Comparison of ENCODE assay signal across 21 mouse cellular contexts in the genomic region with DNA sequence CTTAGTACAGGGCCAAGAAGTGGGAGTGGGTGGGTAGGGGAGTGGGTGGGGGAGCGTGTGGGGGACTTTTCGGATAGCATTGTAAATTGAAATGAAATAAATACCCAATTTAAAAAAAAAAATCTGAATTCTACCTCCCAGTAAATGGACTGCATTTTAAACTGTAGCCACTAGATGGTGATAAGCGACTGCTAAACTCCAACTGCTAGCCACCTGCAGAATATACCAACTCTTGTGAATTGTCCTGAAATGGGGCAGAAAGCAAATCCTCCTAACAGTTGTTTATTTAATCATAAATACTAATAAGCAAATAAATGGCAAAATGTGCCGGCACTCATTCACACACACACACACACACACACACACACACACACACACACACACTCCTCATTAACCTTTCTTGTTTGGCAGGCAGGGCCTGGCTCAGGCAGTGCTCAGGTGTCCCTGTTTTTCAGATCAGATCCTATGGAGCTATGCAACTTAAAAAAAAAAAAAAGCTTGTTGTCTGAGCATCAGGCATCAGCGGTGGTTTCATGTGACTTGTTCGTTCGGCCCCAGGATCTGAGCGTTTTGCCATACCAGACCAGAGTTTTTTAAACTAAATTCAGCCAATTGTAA. TPM values are rescaled to one million over a fixed set of nuclear protein-coding genes. Genes with fewer than 3 reads are reported as not detected.
DNase-seq lines count a peak whose midpoint lies in the region; ATAC-seq and TF ChIP-seq lines count a peak whose summit lies in the region.
"Not testable (repeated sequence)": the region's sequence is repeated elsewhere in the genome, so short reads cannot be mapped to it uniquely, and the experiment has no call there.
"Had no signal": no experiment of that assay in that cellular context is flagged by ENCODE, and none has a peak within 500 bp of the region (broad histone marks: within the 10 kb centered on the region; RNA-seq: fewer than 3 reads in every experiment).

No protein-coding gene starts in this region.

- not testable (repeated sequence) for H3K4me3 ChIP-seq in E14TG2a.4 (replicated peaks; ENCODE audit: low read length); forebrain, embryonic 12.5 days (replicated peaks); forebrain, postnatal 0 days (ENCODE audit: low read depth, low read length); hindbrain, embryonic 15.5 days; kidney, postnatal 0 days (replicated peaks; ENCODE audit: low read depth, low read length); midbrain, embryonic 12.5 days; neural tube, embryonic 14.5 days (ENCODE audit: low read depth, low read length)

- not testable (repeated sequence) for H3K4me2 ChIP-seq in forebrain, embryonic 12.5 days; forebrain, postnatal 0 days (ENCODE audit: low read depth); hindbrain, embryonic 15.5 days; kidney, postnatal 0 days (ENCODE audit: low read length); midbrain, embryonic 12.5 days (replicated peaks); neural tube, embryonic 14.5 days (ENCODE audit: low read depth, low read length)

- not testable (repeated sequence) for H3K9ac ChIP-seq in forebrain, embryonic 12.5 days; forebrain, postnatal 0 days; hindbrain, embryonic 15.5 days; kidney, postnatal 0 days (ENCODE audit: low read depth, low read length); midbrain, embryonic 12.5 days (replicated peaks); neural tube, embryonic 14.5 days (replicated peaks; ENCODE audit: low read depth, low read length)

- ATAC-seq in forebrain, embryonic 12.5 days (ENCODE audit: low FRiP score) = peak; percentile 30; the same call in 1 of the 2 replicates
- ATAC-seq in forebrain, postnatal 0 days = peak; percentile 50; the same call in 1 of the 2 replicates
- peak; percentile 45; the same call in 1 of the 2 replicates for ATAC-seq in hindbrain, embryonic 15.5 days (ENCODE audit: low FRiP score, low read depth)
- ATAC-seq in kidney, postnatal 0 days (replicated peaks; ENCODE audit: low FRiP score, low read depth) = not testable (repeated sequence)
- peak; percentile 71 for ATAC-seq in midbrain, embryonic 12.5 days (ENCODE audit: low FRiP score, low read depth)
- ATAC-seq in neural tube, embryonic 14.5 days (ENCODE audit: low read depth) = 0 out of 2 replicates have a peak, but pooled peaks have one; percentile 56

- not testable (repeated sequence) for H3K4me1 ChIP-seq in E14TG2a.4 (replicated peaks; ENCODE audit: low read depth, low read length); forebrain, embryonic 12.5 days; forebrain, postnatal 0 days (ENCODE audit: insufficient read depth); hindbrain, embryonic 15.5 days (replicated peaks); kidney, postnatal 0 days (replicated peaks; ENCODE audit: insufficient read depth, low read length); midbrain, embryonic 12.5 days; neural tube, embryonic 14.5 days (ENCODE audit: control insufficient read depth, insufficient read depth, low read length)

- H3K9me3 ChIP-seq in E14TG2a.4 (ENCODE audit: low read length); forebrain, embryonic 12.5 days; forebrain, postnatal 0 days (ENCODE audit: low read length); hindbrain, embryonic 15.5 days; kidney, postnatal 0 days (replicated peaks; ENCODE audit: low read length); midbrain, embryonic 12.5 days; neural tube, embryonic 14.5 days (ENCODE audit: control insufficient read depth, low read length): not testable (repeated sequence)

- DNase-seq in forebrain, postnatal 0 days; kidney, postnatal 0 days (ENCODE audit: low spot score): not testable (repeated sequence)

- 0 out of 2 replicates have a peak, but pooled peaks have one; percentile 8 for TF ChIP-seq CTCF in E14TG2a.4 (conservative IDR thresholded peaks at IDR 0.05; ENCODE audit: low read length)
- TF ChIP-seq CTCF in forebrain, postnatal 0 days (IDR thresholded peaks at IDR 0.05; ENCODE audit: low read depth) = not testable (repeated sequence)
- peak; percentile 19; the same call in 1 of the 2 replicates for TF ChIP-seq CTCF in kidney, postnatal 0 days (IDR thresholded peaks at IDR 0.05; ENCODE audit: low read depth)

- not testable (repeated sequence) for H3K27me3 ChIP-seq in E14TG2a.4 (ENCODE audit: insufficient read depth, low read length); forebrain, embryonic 12.5 days; forebrain, postnatal 0 days (ENCODE audit: insufficient read depth, low read length); hindbrain, embryonic 15.5 days; kidney, postnatal 0 days (ENCODE audit: insufficient read depth, low read length); midbrain, embryonic 12.5 days; neural tube, embryonic 14.5 days (ENCODE audit: control insufficient read depth, insufficient read depth, low read length)

- not testable (repeated sequence) for H3K36me3 ChIP-seq in E14TG2a.4 (ENCODE audit: insufficient read depth, low read length); forebrain, embryonic 12.5 days (replicated peaks); forebrain, postnatal 0 days (ENCODE audit: insufficient read depth); hindbrain, embryonic 15.5 days; kidney, postnatal 0 days (ENCODE audit: insufficient read depth, low read length); midbrain, embryonic 12.5 days; neural tube, embryonic 14.5 days (ENCODE audit: control insufficient read depth, insufficient read depth, low read length)

- 55% methylated on average over 8 of the region's 8 CpGs for WGBS in forebrain, embryonic 12.5 days
- WGBS in forebrain, postnatal 0 days = 46% methylated on average over 8 of the region's 8 CpGs
- WGBS in hindbrain, embryonic 15.5 days = 56% methylated on average over 8 of the region's 8 CpGs
- WGBS in kidney, postnatal 0 days = 49% methylated on average over 8 of the region's 8 CpGs
- WGBS in midbrain, embryonic 12.5 days = 60% methylated on average over 8 of the region's 8 CpGs
- 62% methylated on average over 8 of the region's 8 CpGs for WGBS in neural tube, embryonic 14.5 days

- not testable (repeated sequence) for H3K27ac ChIP-seq in forebrain, embryonic 12.5 days; forebrain, postnatal 0 days (ENCODE audit: low read depth, low read length); hindbrain, embryonic 15.5 days (replicated peaks); kidney, postnatal 0 days; midbrain, embryonic 12.5 days (replicated peaks); neural tube, embryonic 14.5 days (ENCODE audit: low read depth, low read length)

RNA-seq across cellular contexts. Expression of gene Esp38, which starts 47.3 kb away (rescaled TPM):
- not detected in 2 replicates for polyA plus RNA-seq in forebrain, embryonic 12.5 days (2016; fragmentation: Nextera tagmentation; extraction: Ambion mirVana)
- total RNA-seq in forebrain, postnatal 0 days (2014; rRNA removed) = not detected in 2 replicates
- not detected in 2 replicates for polyA plus RNA-seq in forebrain, postnatal 0 days (2015; fragmentation: Nextera tagmentation; extraction: Ambion mirVana)
- polyA plus RNA-seq in hindbrain, embryonic 15.5 days (2015; fragmentation: Nextera tagmentation; extraction: Ambion mirVana) = not detected in 2 replicates
- polyA plus RNA-seq in kidney, postnatal 0 days (2015; fragmentation: Nextera tagmentation; extraction: Ambion mirVana) = not detected in 2 replicates
- polyA plus RNA-seq in midbrain, embryonic 12.5 days (2016; fragmentation: Nextera tagmentation; extraction: Ambion mirVana) = not detected in 2 replicates
- polyA plus RNA-seq in neural tube, embryonic 14.5 days (2014; fragmentation: Nextera tagmentation; extraction: Ambion mirVana) = not detected in 2 replicates
- total RNA-seq: adrenal gland, adult 18-20 months; adrenal gland, postnatal 14 days; gastrocnemius, adult 2 months; gastrocnemius, postnatal 25 days; heart, postnatal 36 days had no signal
- polyA plus RNA-seq: activated CD4-positive, CD25-positive, alpha-beta regulatory T cell, adult 4 months; CD4-positive, CD25-positive, alpha-beta regulatory T cell, adult 4 months; embryonic facial prominence, embryonic 13.5 days; heart, embryonic 13.5 days; heart, postnatal 0 days; hindbrain, embryonic 12.5 days; inflammation-experienced regulatory T-cells, adult 6 months; intestine, postnatal 0 days; Patski had no signal
